Mouse (Mus musculus): ENCODE measurements around the gene Prickle4. TPM values are rescaled to one million over a fixed set of nuclear protein-coding genes. Genes with fewer than 3 reads are reported as not detected.
A peak's percentile ranks its signal among the peaks of the same experiment; 100 is the strongest.
"Not testable (repeated sequence)": the region's sequence is repeated elsewhere in the genome, so short reads cannot be mapped to it uniquely, and the experiment has no call there.

Prickle4 gene
- total RNA-seq, 4 experiments from 2014 or later, result 0.56 to 3.3 (median 2.3) TPM

DNA sequence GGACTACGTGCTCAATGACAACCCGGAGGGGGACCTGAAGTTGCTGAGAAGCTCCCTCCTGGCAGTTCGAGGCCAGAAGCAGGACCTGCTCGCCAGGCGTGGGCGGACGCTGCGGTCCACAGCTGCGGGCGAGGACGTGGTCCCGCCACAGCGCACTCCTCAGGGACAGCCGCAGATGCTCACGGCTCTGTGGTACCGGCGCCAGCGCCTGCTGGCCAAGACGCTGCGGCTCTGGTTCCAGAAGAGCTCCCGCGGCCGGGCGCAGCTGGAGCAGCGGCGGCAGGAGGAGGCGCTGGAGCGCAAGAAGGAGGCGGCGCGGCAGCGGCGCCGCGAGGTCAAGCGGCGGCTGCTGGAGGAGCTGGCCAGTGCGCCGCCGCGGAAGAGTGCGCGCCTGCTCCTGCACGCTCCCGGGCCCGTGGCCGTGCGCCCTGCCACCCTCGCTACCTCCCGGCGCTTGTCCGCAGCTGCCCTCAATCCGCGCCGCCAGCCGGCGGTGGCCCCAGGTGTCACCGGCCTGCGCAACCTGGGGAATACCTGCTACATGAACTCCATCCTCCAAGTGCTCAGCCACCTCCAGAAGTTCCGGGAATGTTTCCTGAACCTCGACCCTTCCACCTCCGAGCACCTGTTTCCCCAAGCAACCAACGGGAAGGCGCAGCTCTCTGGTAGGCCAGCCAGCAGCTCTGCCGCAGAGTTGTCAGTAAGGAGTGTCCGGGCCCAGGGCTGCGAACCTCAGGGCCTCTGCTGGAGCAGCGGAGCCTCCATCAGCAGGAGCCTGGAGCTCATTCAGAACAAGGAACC is 22.0 kb downstream of the Prickle4 start:
- peak; percentile 56 to 68 for DNase-seq (ENCODE audit: low spot score in 2 of 2)

DNA sequence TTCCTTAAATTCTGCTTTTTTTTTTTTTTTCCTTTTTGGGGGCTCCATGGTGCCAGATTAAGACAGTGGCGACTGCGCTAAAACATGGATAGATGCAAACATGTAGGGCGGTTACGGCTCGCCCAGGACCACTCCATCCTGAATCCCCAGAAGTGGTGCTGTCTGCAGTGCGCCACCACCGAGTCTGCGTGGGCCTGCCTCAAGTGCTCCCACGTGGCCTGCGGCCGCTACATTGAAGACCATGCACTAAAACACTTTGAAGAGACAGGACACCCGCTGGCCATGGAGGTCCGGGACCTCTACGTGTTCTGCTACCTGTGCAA is 22.6 kb downstream of the Prickle4 start:
- no peak for DNase-seq (ENCODE audit: low spot score in 2 of 2)

DNA sequence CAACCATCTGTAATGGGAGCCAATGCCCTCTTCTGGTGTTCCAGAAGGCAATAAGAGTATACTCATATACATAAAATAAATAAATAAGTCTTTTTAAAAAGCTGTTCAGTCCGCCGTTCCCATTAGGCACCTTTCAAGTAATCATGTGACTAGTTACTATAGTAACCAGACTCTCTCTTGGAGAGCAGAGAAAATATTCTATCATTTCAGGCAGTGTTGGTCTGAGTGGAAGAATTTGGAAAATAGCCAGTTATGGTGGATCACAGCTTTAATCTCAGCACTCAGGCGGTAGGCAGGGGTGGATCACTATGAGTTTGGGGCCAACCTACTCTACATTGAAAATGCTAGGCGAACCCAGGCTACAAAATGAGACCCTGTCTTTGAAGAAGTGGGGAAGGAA is 25.4 kb downstream of the Prickle4 start:
- DNase-seq (ENCODE audit: low spot score in 2 of 2), result no peak

DNA sequence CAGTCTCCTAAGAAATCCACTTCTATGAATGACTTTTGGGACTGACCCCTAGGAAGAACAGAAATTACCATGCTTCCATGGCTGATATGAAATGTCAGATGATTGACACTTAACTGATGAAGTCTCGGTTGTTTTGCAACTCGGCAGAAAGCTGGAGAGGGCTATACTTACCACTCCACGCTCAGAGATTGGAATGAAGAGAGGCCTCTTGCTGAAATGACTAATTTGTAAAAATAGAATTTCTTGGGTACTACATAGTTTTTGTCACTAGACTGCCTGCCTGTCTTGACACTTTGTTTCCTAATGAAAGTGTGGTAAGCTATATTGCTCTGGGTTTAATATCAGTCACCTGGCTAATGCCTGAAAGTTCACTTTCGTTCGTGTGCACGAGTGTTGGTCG is 30.1 kb downstream of the Prickle4 start:
- no peak for DNase-seq (ENCODE audit: low spot score in 2 of 2)

DNA sequence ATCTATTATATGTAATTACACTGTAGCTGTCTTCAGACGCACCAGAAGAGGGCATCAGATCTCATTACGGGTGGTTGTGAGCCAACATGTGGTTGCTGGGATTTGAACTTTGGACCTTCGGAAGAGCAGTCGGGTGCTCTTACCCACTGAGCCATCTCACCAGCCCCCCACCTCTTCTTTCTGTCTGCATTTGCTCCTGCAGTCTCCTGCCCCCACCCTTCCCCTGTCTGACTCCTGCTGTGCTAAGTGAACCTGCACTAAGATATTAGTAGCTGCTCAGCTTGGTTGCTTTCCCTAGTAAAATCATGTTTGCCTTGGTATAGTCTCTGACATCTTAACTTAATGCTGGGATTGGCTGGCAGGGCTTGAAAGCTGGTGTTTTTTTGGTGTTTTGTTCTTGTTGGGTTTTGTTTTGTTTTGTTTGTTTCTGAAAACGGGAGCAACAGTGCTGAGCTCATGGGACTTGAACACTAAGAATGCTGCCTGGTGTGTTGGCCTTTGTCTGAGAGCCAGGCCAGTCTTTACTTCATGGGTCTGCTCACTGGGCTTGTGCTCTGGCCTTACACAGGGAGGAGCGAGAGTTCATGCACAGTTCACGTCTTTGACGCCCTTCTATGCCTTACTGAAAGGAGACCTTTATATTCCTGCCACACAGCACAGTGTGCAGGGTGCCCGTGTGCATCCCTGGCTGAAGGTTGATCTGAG is 31.4 kb downstream of the Prickle4 start:
- DNase-seq (ENCODE audit: low spot score in 2 of 2), result no peak

DNA sequence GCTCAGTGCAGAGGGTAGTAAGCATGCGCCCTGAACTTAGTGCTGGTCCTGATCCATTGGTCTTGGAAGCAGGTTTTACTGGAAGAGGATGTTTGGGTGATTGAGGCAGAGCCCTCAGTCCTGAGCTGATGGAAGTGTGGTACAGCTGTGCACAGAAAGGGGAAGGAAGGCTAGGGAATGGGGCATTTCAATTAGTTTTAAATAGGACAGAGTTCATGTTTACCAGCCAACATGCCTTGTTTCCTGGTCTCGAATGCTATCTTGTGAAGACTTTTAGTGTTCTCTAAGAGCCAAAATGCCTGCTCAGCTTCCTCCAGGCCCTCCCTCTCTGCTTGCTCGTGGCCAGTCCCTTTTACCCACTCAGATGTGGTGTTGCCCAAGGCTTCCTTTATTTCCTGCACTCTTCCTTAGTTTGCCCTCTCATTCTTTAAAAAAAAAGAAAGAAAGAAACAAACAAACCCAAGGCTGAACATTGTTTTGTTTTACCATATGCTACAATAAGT is 35.7 kb downstream of the Prickle4 start:
- no peak for DNase-seq (ENCODE audit: low spot score in 2 of 2)

DNA sequence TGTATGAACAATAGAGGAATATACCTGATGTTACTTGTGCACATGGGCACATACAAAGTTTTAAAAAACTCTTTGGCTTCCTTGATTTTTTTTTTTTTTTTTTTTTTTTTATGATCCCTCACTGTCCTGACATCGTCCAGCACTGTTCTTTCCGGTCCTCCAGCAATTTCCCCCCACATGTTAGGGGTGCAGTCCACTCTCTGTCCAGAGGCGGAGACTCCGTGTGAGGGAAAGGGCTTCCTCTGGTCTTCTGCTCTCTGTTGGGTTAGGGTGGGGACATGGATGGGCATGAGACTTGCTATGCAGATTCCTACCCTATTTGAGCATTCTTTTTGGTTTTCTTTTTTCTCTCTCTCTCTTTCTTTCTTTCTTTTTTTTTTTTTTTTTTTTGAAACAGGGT is 36.6 kb downstream of the Prickle4 start:
- no peak for DNase-seq (ENCODE audit: low spot score in 2 of 2)

DNA sequence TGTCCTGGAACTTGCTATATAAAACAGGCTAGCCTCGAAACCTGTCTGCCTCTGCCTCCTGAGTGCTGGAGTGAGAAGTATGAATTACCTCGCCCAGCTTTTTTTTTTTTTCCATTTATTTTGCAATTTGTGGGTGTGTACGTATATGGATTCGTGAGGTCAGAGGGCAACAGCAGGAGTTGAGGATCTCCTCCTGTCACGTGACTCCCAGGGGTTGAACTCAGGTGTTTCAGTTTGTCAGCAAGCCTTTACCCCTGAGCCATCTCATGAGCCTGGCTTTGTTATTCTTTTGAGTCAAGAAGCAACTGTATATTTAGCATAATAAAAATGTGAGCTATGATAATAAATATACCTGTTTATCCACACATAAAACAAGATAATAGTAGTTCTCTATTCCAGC is 38.8 kb downstream of the Prickle4 start:
- no peak for DNase-seq (ENCODE audit: low spot score in 2 of 2)

DNA sequence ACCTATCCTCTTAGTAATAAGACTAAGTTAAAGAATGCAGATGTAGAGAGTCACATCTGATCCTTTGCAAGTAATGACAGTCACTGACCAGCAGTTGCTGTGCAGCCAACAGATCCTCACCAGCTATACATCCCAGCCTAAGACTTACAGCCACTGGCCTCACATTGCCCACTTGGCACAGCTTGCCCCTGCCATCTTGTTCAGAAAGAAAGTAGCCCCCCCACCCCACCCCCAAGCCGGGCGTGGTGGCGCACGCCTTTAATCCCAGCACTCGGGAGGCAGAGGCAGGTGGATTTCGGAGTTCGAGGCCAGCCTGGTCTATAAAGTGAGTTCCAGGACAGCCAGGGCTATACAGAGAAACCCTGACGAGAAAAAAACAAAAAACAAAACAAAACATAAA is 40.2 kb downstream of the Prickle4 start:
- not testable (repeated sequence) for DNase-seq (ENCODE audit: low spot score in 2 of 2)

DNA sequence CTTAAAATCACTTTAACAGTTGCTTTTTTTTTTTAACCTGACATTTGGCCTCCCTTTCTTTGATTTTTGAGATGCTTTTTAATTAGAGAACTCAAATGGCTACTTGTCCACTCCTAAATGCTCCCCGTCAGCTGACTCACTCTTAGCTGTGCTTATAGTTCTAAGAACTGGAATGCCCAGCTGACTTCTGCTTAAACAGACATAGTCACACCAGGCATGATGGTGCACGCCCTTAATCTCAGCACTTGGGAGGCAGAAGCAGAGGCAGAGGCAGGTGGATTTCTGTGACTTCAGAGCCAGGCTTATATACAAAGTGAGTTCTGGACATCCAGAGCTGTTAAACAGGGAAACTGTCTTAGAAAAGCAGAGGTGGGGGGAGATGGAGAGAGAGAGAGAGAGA is 42.6 kb downstream of the Prickle4 start:
- no peak for DNase-seq (ENCODE audit: low spot score in 2 of 2)

DNA sequence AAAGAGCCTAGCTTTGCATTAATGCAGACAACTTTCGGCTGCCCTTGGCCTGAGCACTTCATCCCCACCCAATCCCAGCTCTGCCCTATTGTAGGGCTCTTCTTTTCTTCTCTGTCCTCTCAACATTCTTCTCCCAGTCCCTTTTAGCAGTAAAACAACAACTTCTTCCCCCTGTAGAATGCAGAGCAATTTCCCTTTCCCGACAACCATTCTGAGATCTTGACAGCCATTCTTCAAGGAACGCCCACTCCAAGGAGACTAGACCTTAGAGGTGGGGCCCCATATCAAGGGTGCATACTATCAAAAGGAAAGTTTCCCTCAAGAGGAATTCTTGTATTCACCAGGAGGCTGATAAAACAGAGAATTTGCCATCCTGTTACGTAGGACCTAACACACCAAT is 45.6 kb downstream of the Prickle4 start:
- no peak for DNase-seq (ENCODE audit: low spot score in 2 of 2)

DNA sequence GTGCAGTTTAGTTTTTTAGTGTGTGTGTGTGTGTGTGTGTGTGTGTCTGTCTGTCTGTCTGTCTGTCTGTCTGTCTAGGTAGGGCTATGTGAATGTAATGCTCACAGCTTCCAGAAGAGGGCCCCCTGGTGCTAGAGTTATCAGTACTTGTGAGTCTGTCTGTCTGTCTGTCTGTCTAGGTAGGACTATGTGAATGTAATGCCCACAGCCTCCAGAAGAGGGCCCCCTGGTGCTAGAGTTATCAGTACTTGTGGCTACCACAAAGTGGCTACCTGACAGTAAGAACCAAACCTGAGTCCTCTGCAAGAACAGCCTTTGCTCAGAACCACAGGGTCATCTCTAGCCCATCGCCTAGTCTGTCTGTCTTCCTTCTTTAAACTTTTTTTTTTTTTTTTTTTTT is 47.9 kb downstream of the Prickle4 start:
- peak; percentile 45 to 48 for DNase-seq (ENCODE audit: low spot score in 2 of 2)

DNA sequence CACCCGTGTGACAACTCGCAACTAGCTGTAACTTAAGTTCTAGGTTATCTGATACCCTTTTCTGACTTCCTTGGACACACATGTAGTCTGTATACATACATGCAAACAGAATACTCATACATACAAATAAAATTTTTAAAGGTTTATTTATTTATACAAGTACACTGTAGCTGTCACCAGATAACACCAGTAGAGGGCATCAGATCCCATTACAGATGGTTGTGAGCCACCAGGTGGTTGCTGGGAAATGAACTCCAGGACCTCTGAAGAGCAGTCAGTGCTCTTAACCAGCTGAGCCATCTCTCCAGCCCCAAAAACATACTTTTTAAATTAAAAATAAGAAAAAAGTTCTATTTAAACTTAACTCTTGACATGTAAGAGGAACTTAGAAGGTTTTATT is 51.5 kb downstream of the Prickle4 start:
- DNase-seq (ENCODE audit: low spot score in 2 of 2), result no peak

Other genes with a start within 250 kb of the Prickle4 start
- gene Taf8, start 192.4 kb downstream of the Prickle4 start, total RNA-seq (2022), result 10 to 100 TPM; 10.0 to 12.6 (median 11.2) TPM
- 10 to 100 TPM; 12.2 to 19.2 (median 16.1) TPM for gene Ccnd3, start 189.7 kb downstream of the Prickle4 start, total RNA-seq (2022)
- 10 to 100 TPM; 13.8 to 16.5 (median 14.2) TPM for gene Bysl, start 83.2 kb downstream of the Prickle4 start, total RNA-seq (2022)
- gene Med20, start 83.2 kb downstream of the Prickle4 start, total RNA-seq (2022), result 10 to 100 TPM; 13.3 to 19.3 (median 18.1) TPM
- 1 to 10 TPM in 3 of 4 experiments, under 1 TPM in 1; 0.77 to 2.8 (median 1.6) TPM for gene Gm20517, start 83.1 kb downstream of the Prickle4 start, total RNA-seq (2022)
- gene Usp49, start 64.0 kb downstream of the Prickle4 start, total RNA-seq (2022), result 1 to 10 TPM; 2.0 to 3.4 (median 3.2) TPM
- 100 to 1,000 TPM; 106 to 129 (median 114) TPM for gene Tomm6, start 6.3 kb downstream of the Prickle4 start, total RNA-seq (2022)
- gene Frs3, start 5.7 kb downstream of the Prickle4 start, total RNA-seq (2022), result 1 to 10 TPM; 4.3 to 6.0 (median 5.2) TPM
- under 1 TPM in 2 of 4 experiments, not detected in 2; 0.17 to 0.39 TPM for gene Gm21981, start 281 bp downstream of the Prickle4 start, total RNA-seq (2022)
- gene Pgc, start 32.1 kb upstream of the Prickle4 start, total RNA-seq (2022), result not detected
- 100 to 1,000 TPM; 102 to 107 (median 103) TPM for gene Tfeb, start 42.3 kb upstream of the Prickle4 start, total RNA-seq (2022)
- gene Mdfi, start 140.0 kb upstream of the Prickle4 start, total RNA-seq (2022), result 1 to 10 TPM in 1 of 4 experiments, under 1 TPM in 3; 0.32 to 1.4 (median 0.55) TPM
- gene Foxp4, start 229.9 kb upstream of the Prickle4 start, total RNA-seq (2022), result 1 to 10 TPM; 5.9 to 7.8 (median 6.6) TPM

Measured in gastrocnemius, adult 8-10 months (tissue).